Mouse (Mus musculus): ENCODE results near the gene Jaml. TPM values are rescaled to one million over a fixed set of nuclear protein-coding genes. Genes with fewer than 3 reads are reported as not detected.

Gene Jaml
- total and polyA plus RNA-seq, 3 experiments: not detected

GRCm38 (mm10) chr9:45041131-45041838 lies 37.7 kb upstream of the Jaml start:
- peak; percentile 93 for DNase-seq (ENCODE audit: low read depth, low spot score)

DNA sequence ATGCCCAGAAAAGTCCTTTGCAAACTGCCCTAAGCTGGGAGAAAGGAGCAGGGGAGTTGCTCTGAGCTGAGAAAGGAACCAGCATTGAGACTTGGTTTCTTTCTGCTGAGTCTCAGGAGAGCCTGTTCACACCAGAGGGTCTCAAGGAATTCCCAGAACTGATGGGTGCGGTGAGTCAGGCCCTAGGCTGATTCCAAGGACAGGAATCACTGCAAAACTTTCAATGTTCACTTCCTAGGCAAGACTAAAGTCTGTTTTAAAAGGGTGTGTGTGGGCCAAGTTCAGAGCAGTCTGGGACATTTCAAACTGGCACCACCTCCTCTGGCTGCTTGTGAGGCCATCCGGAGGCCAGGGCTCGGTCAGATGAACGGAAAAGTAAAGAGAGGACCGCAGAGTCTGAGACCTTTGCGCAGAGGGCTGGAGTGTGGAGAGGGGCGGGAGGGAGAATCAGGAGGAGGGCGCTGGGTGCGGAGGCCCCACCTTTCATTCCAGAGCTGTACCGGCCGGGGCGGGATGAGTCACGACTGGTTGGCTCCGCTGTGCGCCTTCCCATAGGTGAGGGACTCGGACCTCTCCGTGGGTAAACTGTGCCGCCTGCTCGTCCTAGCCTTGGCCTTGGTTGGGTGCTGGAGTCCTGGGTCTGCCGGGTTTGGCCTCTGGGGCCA lies 36.8 kb upstream of the Jaml start:
- peaks cover 5% of the 10 kb centered on the region in 2 experiments; a peak in 2 of 4 replicates for H3K27me3 ChIP-seq (ENCODE audit: control insufficient read depth in 1 of 2, insufficient read depth in 2 of 2, low read length in 2 of 2)
- H3K79me2 ChIP-seq (ENCODE audit: control insufficient read depth, insufficient read depth, low read length, poor library complexity): no peaks in the 10 kb centered on the region
- DNase-seq (ENCODE audit: low read depth, low spot score): no peak
- H3K27ac ChIP-seq (ENCODE audit: control insufficient read depth, low read depth, low read length): peak overlapping the region; percentile 72
- H3K4me3 ChIP-seq (ENCODE audit: control insufficient read depth in 1 of 2, insufficient read depth in 1 of 2, low read depth in 2 of 2, low read length in 2 of 2): no peak overlapping the region
- no peak overlapping the region for H3K9ac ChIP-seq (ENCODE audit: control insufficient read depth, low read depth, low read length, poor library complexity, severe bottlenecking)
- H3K36me3 ChIP-seq (ENCODE audit: control insufficient read depth in 1 of 2, insufficient read depth in 2 of 2, low read length in 2 of 2): peaks cover 0 to 24% of the 10 kb centered on the region in 2 experiments; a peak in 2 of 4 replicates
- H3K9me3 ChIP-seq (replicated peaks; ENCODE audit: insufficient read depth, low read length): no peaks in the 10 kb centered on the region
- peaks cover 6 to 32% of the 10 kb centered on the region in 2 experiments for H3K4me1 ChIP-seq (ENCODE audit: control insufficient read depth in 1 of 2, insufficient read depth in 2 of 2, low read length in 2 of 2)
- TF ChIP-seq UBTF (IDR thresholded peaks at IDR 0.05; ENCODE audit: borderline replicate concordance, insufficient read depth, low read depth, low read length) (no peak), ZMIZ1 (IDR thresholded peaks at IDR 0.05; ENCODE audit: low read depth, low read length) (no peak), ELF1 (IDR thresholded peaks at IDR 0.05; ENCODE audit: low read depth, low read length) (no peak), SMC3 (IDR thresholded peaks at IDR 0.05; ENCODE audit: low read depth, low read length) (no peak), TBP (IDR thresholded peaks at IDR 0.05; ENCODE audit: low read depth, low read length) (no peak), SIN3A (IDR thresholded peaks at IDR 0.05; ENCODE audit: low read length) (no peak), MYB (IDR thresholded peaks at IDR 0.05; ENCODE audit: low read depth, low read length) (no peak), USF1 (IDR thresholded peaks at IDR 0.05; ENCODE audit: low read depth, low read length) (no peak), NELFE (IDR thresholded peaks at IDR 0.05; ENCODE audit: low read depth, low read length) (no peak), HCFC1 (IDR thresholded peaks at IDR 0.05; ENCODE audit: low read depth, low read length) (no peak), USF2 (IDR thresholded peaks at IDR 0.05; ENCODE audit: borderline replicate concordance in 1 of 2, insufficient read depth in 1 of 2, low read depth in 1 of 2, low read length in 2 of 2) (no peak), KAT2A (conservative IDR thresholded peaks at IDR 0.05; ENCODE audit: low read depth, low read length) (no peak), CHD1 (IDR thresholded peaks at IDR 0.05; ENCODE audit: low read depth, low read length) (no peak), ETS1 (IDR thresholded peaks at IDR 0.05; ENCODE audit: low read depth, low read length) (no peak), MYC (IDR thresholded peaks at IDR 0.05; ENCODE audit: low read depth, low read length) (no peak), MXI1 (IDR thresholded peaks at IDR 0.05; ENCODE audit: low read depth, low read length) (no peak)

More at GRCm38 (mm10) chr9:45041131-45041838, 37.7 kb upstream of the Jaml start:
- TF ChIP-seq ZKSCAN1 (IDR thresholded peaks at IDR 0.05; ENCODE audit: low read depth, low read length) (no peak), USF2 (IDR thresholded peaks at IDR 0.05; ENCODE audit: borderline replicate concordance in 1 of 2, insufficient read depth in 1 of 2, low read depth in 1 of 2, low read length in 2 of 2) (no peak), MAFK (IDR thresholded peaks at IDR 0.05; ENCODE audit: borderline replicate concordance, low read depth, low read length) (peak; percentile 83; the same call in 1 of the 2 replicates), MYC (IDR thresholded peaks at IDR 0.05; ENCODE audit: low read depth, low read length) (peak; percentile 69; the same call in 1 of the 2 replicates), TAL1 (IDR thresholded peaks at IDR 0.05; ENCODE audit: low read length) (peak; percentile 91), EP300 (IDR thresholded peaks at IDR 0.05; ENCODE audit: low read depth in 1 of 2, low read length in 2 of 2) (peak; percentile 97 to 99), UBTF (IDR thresholded peaks at IDR 0.05; ENCODE audit: borderline replicate concordance, insufficient read depth, low read depth, low read length) (no peak), HCFC1 (IDR thresholded peaks at IDR 0.05; ENCODE audit: low read depth, low read length) (peak; percentile 34; the same call in 1 of the 2 replicates), ZNF384 (IDR thresholded peaks at IDR 0.05; ENCODE audit: low read depth, low read length) (0 out of 2 replicates have a peak, but pooled peaks have one; percentile 4), MYB (IDR thresholded peaks at IDR 0.05; ENCODE audit: low read depth, low read length) (peak; percentile 98), GATA1 (IDR thresholded peaks at IDR 0.05; ENCODE audit: low read depth, low read length) (peak; percentile 93), POLR2AphosphoS5 (IDR thresholded peaks at IDR 0.05; ENCODE audit: borderline replicate concordance, low read depth, low read length) (no peak), TCF12 (IDR thresholded peaks at IDR 0.05; ENCODE audit: low read depth, low read length) (peak; percentile 99), MXI1 (IDR thresholded peaks at IDR 0.05; ENCODE audit: low read depth, low read length) (peak; percentile 80; the same call in 1 of the 2 replicates), E2F4 (IDR thresholded peaks at IDR 0.05; ENCODE audit: borderline replicate concordance, low read depth, low read length) (no peak), NELFE (IDR thresholded peaks at IDR 0.05; ENCODE audit: low read depth, low read length) (no peak), CTCF (IDR thresholded peaks at IDR 0.05 in 2 of 3, conservative IDR thresholded peaks at IDR 0.05 in 1 of 3; ENCODE audit: control insufficient read depth in 1 of 3, insufficient read depth in 1 of 3, low read depth in 2 of 3, low read length in 3 of 3, poor library complexity in 1 of 3, severe bottlenecking in 1 of 3) (no peak), USF1 (IDR thresholded peaks at IDR 0.05; ENCODE audit: low read depth, low read length) (peak; percentile 66; the same call in 1 of the 2 replicates), MAZ (IDR thresholded peaks at IDR 0.05; ENCODE audit: low read depth, low read length) (no peak; the same call in 1 of the 2 replicates), ETS1 (IDR thresholded peaks at IDR 0.05; ENCODE audit: low read depth, low read length) (peak; percentile 98), ELF1 (IDR thresholded peaks at IDR 0.05; ENCODE audit: low read depth, low read length) (no peak; the same call in 1 of the 2 replicates), NRF1 (IDR thresholded peaks at IDR 0.05; ENCODE audit: insufficient read depth, low read depth, low read length, poor library complexity, severe bottlenecking) (peak; percentile 33; the same call in 1 of the 2 replicates), SMC3 (IDR thresholded peaks at IDR 0.05; ENCODE audit: low read depth, low read length) (no peak), CHD1 (IDR thresholded peaks at IDR 0.05; ENCODE audit: low read depth, low read length) (no peak), ZC3H11A (IDR thresholded peaks at IDR 0.05; ENCODE audit: low read depth, low read length) (no peak), JUND (IDR thresholded peaks at IDR 0.05; ENCODE audit: low read depth, low read length) (no peak), MAX (IDR thresholded peaks at IDR 0.05; ENCODE audit: low read length) (peak; percentile 76), SIN3A (IDR thresholded peaks at IDR 0.05; ENCODE audit: low read length) (peak; percentile 76), TBP (IDR thresholded peaks at IDR 0.05; ENCODE audit: low read depth, low read length) (no peak), RCOR1 (IDR thresholded peaks at IDR 0.05; ENCODE audit: low read depth, low read length) (peak; percentile 100), BHLHE40 (IDR thresholded peaks at IDR 0.05; ENCODE audit: borderline replicate concordance, low read depth, low read length) (peak; percentile 84)
- Histone ChIP-seq H3K9me3 (replicated peaks; ENCODE audit: insufficient read depth, low read length) (no peaks in the 10 kb centered on the region), H3K4me3 (ENCODE audit: control insufficient read depth in 1 of 2, insufficient read depth in 1 of 2, low read depth in 2 of 2, low read length in 2 of 2) (peak overlapping the region; percentile 40 to 53; a peak in 3 of 4 replicates), H3K9ac (ENCODE audit: control insufficient read depth, low read depth, low read length, poor library complexity, severe bottlenecking) (peak overlapping the region; percentile 64), H3K27me3 (ENCODE audit: control insufficient read depth in 1 of 2, insufficient read depth in 2 of 2, low read length in 2 of 2) (peaks cover 5 to 7% of the 10 kb centered on the region in 2 experiments; a peak in 3 of 4 replicates), H3K27ac (ENCODE audit: control insufficient read depth, low read depth, low read length) (peak overlapping the region; percentile 72), H3K36me3 (ENCODE audit: control insufficient read depth in 1 of 2, insufficient read depth in 2 of 2, low read length in 2 of 2) (peaks cover 0 to 18% of the 10 kb centered on the region in 2 experiments; a peak in 2 of 4 replicates), H3K4me1 (ENCODE audit: control insufficient read depth in 1 of 2, insufficient read depth in 2 of 2, low read length in 2 of 2) (peaks cover 2 to 23% of the 10 kb centered on the region in 2 experiments), H3K79me2 (ENCODE audit: control insufficient read depth, insufficient read depth, low read length, poor library complexity) (no peaks in the 10 kb centered on the region)
